Mouse (Mus musculus) cerebellum, adult 2 months (tissue): ENCODE data around the gene Plcb4.

Experiments used
- CTCF ChIP-seq: fragments of 200-500 bp; IDR thresholded peaks from 2 replicates; pipeline ENCODE4 v1.5.1; 2011; ENCODE audit warnings: low read depth, mild to moderate bottlenecking, control low read depth, low read length, moderate library complexity, borderline replicate concordance; ENCODE audit not compliant: insufficient read depth
- POLR2A ChIP-seq: fragments of 200-500 bp; IDR thresholded peaks from 2 replicates; pipeline ENCODE4 v1.6.1; 2011; ENCODE audit warnings: low read length, control low read depth, borderline replicate concordance; ENCODE audit not compliant: insufficient read depth

DNA sequence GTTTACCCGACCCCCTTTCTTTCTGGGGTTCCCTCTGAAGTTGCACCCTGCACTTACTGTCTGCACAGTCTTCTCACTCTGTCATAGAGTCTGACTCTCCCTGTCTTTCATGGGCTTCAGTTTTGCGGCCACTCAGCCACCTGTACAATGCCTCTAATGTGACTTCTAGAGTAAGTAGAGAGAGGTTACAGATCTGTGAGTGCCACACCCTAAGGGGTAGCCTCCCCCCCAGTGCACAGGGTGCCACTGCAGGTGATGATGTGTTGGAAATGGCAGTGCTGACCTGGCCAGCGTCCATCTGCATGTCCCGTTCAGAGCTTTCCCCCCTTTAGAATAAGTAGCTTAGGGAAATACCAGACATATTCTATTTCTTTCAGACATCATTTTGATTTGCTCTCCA, 336.4 kb downstream of the Plcb4 start:
- TF ChIP-seq CTCF (no peak), POLR2A (no peak)
